Mouse (Mus musculus) E14TG2a.4 (cell line): ENCODE measurements at regions not wholly inside any gene's neighbourhood (a gene's known extent, or its start where the extent isn't known, plus 50 kb on each side); places are given as distances from the start of the nearest gene placed in this dataset.

Experiments used
- CTCF ChIP-seq: conservative IDR thresholded peaks from 2 replicates; pipeline ENCODE4 v1.5.1; 2014; ENCODE audit warnings: low read length
- NANOG ChIP-seq: IDR thresholded peaks from 2 replicates; pipeline ENCODE4 v1.6.1; 2014; ENCODE audit warnings: borderline replicate concordance, low read length, mixed read lengths

GRCm38 (mm10) chr4:9031634-9032033 is 792.8 kb upstream of the Car8 start:
- no peak for TF ChIP-seq CTCF
- peak; percentile 32; the same call in 1 of the 2 replicates for TF ChIP-seq NANOG
